ENCODE assay signal across 12 mouse cellular contexts in the genomic region with DNA sequence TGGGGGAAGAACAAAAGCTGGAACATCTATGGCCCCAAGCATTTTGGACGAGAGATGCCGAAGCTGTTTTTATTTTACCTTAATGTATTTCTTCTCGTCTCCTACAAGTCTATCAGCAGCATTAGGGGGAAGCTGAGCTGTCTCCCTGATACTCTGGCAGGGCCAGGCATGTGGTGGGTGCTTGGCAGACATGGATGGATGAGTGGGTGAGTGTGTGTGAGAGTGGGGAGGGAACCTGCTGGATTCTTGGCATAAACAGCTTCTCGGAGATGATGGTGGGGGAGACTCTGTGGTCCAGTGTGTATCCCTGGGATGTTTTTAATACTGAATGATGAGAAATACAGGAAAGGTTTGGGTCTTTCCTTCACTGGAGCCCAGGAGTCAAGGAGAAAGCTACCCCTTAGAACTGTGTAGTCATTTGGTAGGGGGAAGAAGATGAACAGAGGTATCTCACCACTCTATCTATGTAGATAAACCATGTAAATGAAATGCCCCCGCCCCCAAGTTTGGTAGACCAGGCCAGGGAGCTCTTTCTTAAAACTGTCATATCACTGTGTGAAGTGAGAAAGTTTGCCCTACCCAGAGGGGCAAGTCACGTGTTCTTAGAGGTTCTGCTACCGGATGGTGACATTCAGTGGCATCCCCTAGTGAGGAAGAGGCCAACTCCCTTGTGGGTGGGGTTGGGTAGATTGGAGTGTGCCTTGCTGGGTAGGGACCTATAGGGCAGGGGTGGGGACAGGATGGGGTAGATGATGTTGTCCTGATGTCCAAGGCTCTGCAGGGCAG. TPM values are rescaled to one million over a fixed set of nuclear protein-coding genes. Genes with fewer than 3 reads are reported as not detected.
A peak's percentile ranks its signal among the peaks of the same experiment; 100 is the strongest.
DNase-seq lines count a peak whose midpoint lies in the region; TF ChIP-seq lines count a peak whose summit lies in the region.
"Had no signal": no experiment of that assay in that cellular context is flagged by ENCODE, and none has a peak within 500 bp of the region (broad histone marks: within the 10 kb centered on the region; RNA-seq: fewer than 3 reads in every experiment).

No protein-coding gene starts in this region.

- H3K4me1 ChIP-seq in spleen, adult 2 months (ENCODE audit: control insufficient read depth, insufficient read depth, insufficient read length) = peaks cover 5% of the 10 kb centered on the region; the same call in 1 of the 2 replicates
- H3K4me1 ChIP-seq in megakaryocyte, embryonic 14.5 days = peaks cover 100% of the 10 kb centered on the region
- H3K4me1 ChIP-seq in kidney, adult 2 months (ENCODE audit: control insufficient read depth, insufficient read depth, low read length) = no peaks in the 10 kb centered on the region

- WGBS in spleen, adult 2 months = 38% methylated on average over 7 of the region's 7 CpGs
- WGBS in kidney, adult 2 months = 82% methylated on average over 7 of the region's 7 CpGs

- H3K4me3 ChIP-seq in spleen, adult 2 months (ENCODE audit: extremely low read depth, insufficient read depth, insufficient read length) = no peak overlapping the region
- no peak overlapping the region; the same call in 1 of the 2 replicates for H3K4me3 ChIP-seq in layer of hippocampus, adult 2 months
- H3K4me3 ChIP-seq in megakaryocyte, embryonic 14.5 days (replicated peaks) = peak overlapping the region; percentile 64
- H3K4me3 ChIP-seq in kidney, adult 2 months (ENCODE audit: insufficient read depth, low read depth, low read length) = no peak overlapping the region

- no peak for TF ChIP-seq POLR2A in spleen, adult 2 months (IDR thresholded peaks at IDR 0.05; ENCODE audit: low read depth, low read length)
- TF ChIP-seq POLR2A in kidney, adult 2 months (IDR thresholded peaks at IDR 0.05; ENCODE audit: low read depth, low read length) = no peak

- H3K27me3 ChIP-seq in spleen, adult 2 months (ENCODE audit: control insufficient read depth, insufficient read depth, low read length) = no peaks in the 10 kb centered on the region
- no peaks in the 10 kb centered on the region for H3K27me3 ChIP-seq in megakaryocyte, embryonic 14.5 days (replicated peaks)
- H3K27me3 ChIP-seq in kidney, adult 2 months (replicated peaks; ENCODE audit: control insufficient read depth, insufficient read depth, low read length) = no peaks in the 10 kb centered on the region
- H3K27me3 ChIP-seq: Patski had no signal

- H3K36me3 ChIP-seq in spleen, adult 2 months (ENCODE audit: control insufficient read depth, insufficient read depth, low read length) = no peaks in the 10 kb centered on the region
- H3K36me3 ChIP-seq in megakaryocyte, embryonic 14.5 days (replicated peaks; ENCODE audit: low read length) = peaks cover 65% of the 10 kb centered on the region
- H3K36me3 ChIP-seq in kidney, adult 2 months (ENCODE audit: control insufficient read depth, insufficient read depth, low read length) = no peaks in the 10 kb centered on the region

- no peaks in the 10 kb centered on the region for H3K9me3 ChIP-seq in megakaryocyte, embryonic 14.5 days

- H3K27ac ChIP-seq in spleen, adult 2 months (ENCODE audit: insufficient read depth, low read length) = peak overlapping the region; percentile 38
- H3K27ac ChIP-seq in layer of hippocampus, adult 2 months = peak overlapping the region; percentile 80
- no peak overlapping the region for H3K27ac ChIP-seq in kidney, adult 2 months (ENCODE audit: insufficient read depth, low read depth, low read length)

- no peak for TF ChIP-seq CTCF in spleen, adult 2 months (IDR thresholded peaks at IDR 0.05; ENCODE audit: extremely low read depth, insufficient read depth, insufficient read length, insufficient replicate concordance)
- no peak for TF ChIP-seq CTCF in layer of hippocampus, adult 2 months (conservative IDR thresholded peaks at IDR 0.05)
- TF ChIP-seq CTCF in kidney, adult 2 months (conservative IDR thresholded peaks at IDR 0.05; ENCODE audit: insufficient read depth, insufficient read length, low read depth, low read length) = no peak

- no peak for DNase-seq in spleen, adult 2 months (ENCODE audit: low read depth in 1 of 2, low spot score in 2 of 2)
- no peak for DNase-seq in spleen, postnatal 10 days (ENCODE audit: low spot score in 2 of 2)
- peak; percentile 69 to 87 for DNase-seq in layer of hippocampus, adult 2 months (ENCODE audit: low spot score in 2 of 2)
- DNase-seq in kidney, adult 2 months = no peak
- no peak for DNase-seq in kidney, adult 11 months
- no peak for DNase-seq in urinary bladder, postnatal 10 days (ENCODE audit: low spot score)
- DNase-seq: gastrocnemius, postnatal 14 days; lung, adult 2 months had no signal

RNA-seq across cellular contexts. Expression of gene Ptpre, which starts 43.2 kb away (rescaled TPM):
- 9.5 and 10.1 TPM in 2 replicates for polyA plus RNA-seq in spleen, adult 2 months (2012; rRNA removed)
- total RNA-seq in layer of hippocampus, adult 2 months (2021) = 10 to 100 TPM; 50.7 to 51.4 TPM
- 7.7 and 12.3 TPM in 2 replicates for polyA plus RNA-seq in megakaryocyte, embryonic 14.5 days (2012; ENCODE audit: insufficient read depth, low replicate concordance)
- 1.7 and 2.5 TPM in 2 replicates for polyA plus RNA-seq in kidney, adult 2 months (2012; rRNA removed)

RNA-seq across cellular contexts. Expression of gene Clrn3, which starts 52.0 kb away (rescaled TPM):
- polyA plus RNA-seq in spleen, adult 2 months (2012; rRNA removed) = not detected in 2 replicates
- not detected for total RNA-seq in layer of hippocampus, adult 2 months (2021)
- polyA plus RNA-seq in megakaryocyte, embryonic 14.5 days (2012; ENCODE audit: insufficient read depth, low replicate concordance) = not detected in 2 replicates
- polyA plus RNA-seq in kidney, adult 2 months (2012; rRNA removed) = 26.7 and 29.8 TPM in 2 replicates
- total RNA-seq: gastrocnemius, postnatal 14 days had no signal
- polyA plus RNA-seq: lung, adult 2 months; neural tube, embryonic 14.5 days; Patski; testis, adult 2 months had no signal

Comparison
In these comparisons a context has a peak if more than half of its experiments do, and no peak if none do; other contexts are left out.
1. DNase-seq: peak in layer of hippocampus, adult 2 months (2 of 2); none in spleen, adult 2 months (0 of 2), spleen, postnatal 10 days (0 of 2), kidney, adult 2 months (single experiment), kidney, adult 11 months (single experiment) and urinary bladder, postnatal 10 days (single experiment).
2. RNA of gene Clrn3, which starts 52.0 kb away (polyA plus RNA-seq): 26.7 to 29.8 TPM in kidney, adult 2 months; not detected in spleen, adult 2 months and not detected in megakaryocyte, embryonic 14.5 days; every median in the first group is over 10 times any median in the second.